Mouse (Mus musculus): Measurements from ENCODE around the gene Plk5. TPM values are rescaled to one million over a fixed set of nuclear protein-coding genes. Genes with fewer than 3 reads are reported as not detected.

Gene Plk5
- total and polyA plus RNA-seq, 3 experiments = not detected

DNA sequence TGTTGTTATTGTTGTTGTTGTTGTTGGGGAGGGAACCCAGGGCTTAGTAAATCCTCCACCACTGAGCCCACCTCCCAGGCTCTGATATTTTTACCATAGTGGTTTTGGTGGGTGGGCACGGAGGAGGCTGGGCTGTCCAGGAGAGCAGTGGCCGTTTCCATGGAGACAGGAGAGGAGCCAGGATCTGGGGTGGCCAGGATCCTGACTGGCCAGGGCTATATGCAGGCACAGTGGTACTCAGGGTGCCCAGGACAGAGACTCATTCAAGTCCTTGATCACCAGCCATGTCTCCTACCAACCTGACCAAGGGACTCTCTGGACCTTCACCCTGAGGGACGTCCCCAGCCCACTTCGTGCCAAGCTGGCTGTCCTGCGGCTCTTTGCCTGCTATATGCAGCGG, 7.5 kb downstream of the Plk5 start:
- Histone ChIP-seq H3K27ac (ENCODE audit: insufficient read depth, low read depth) (no peak overlapping the region), H3K27me3 (replicated peaks) (peaks cover 79% of the 10 kb centered on the region), H3K9me3 (replicated peaks; ENCODE audit: low read length) (peaks cover 22% of the 10 kb centered on the region), H3K9ac (ENCODE audit: insufficient read depth, low read depth) (no peak overlapping the region), H3K4me3 (replicated peaks in 1 of 3; ENCODE audit: low read depth in 2 of 3, low read length in 2 of 3, poor library complexity in 1 of 3) (no peak overlapping the region), H3K36me3 (replicated peaks in 1 of 2; ENCODE audit: control insufficient read depth in 1 of 2, insufficient read depth in 1 of 2, low read length in 1 of 2) (no peaks in the 10 kb centered on the region), H3K79me2 (replicated peaks; ENCODE audit: control insufficient read depth, extremely low read depth, insufficient read depth, poor library complexity, severe bottlenecking) (no peaks in the 10 kb centered on the region), H3K4me1 (ENCODE audit: control insufficient read depth in 1 of 2, insufficient read depth in 2 of 2) (no peaks in the 10 kb centered on the region), H3K4me2 (ENCODE audit: insufficient read depth, low read depth, poor library complexity, severe bottlenecking) (no peak overlapping the region)
- no peak for TF ChIP-seq UBTF (IDR thresholded peaks at IDR 0.05; ENCODE audit: low read depth, low read length)
- no peak for TF ChIP-seq JUND (conservative IDR thresholded peaks at IDR 0.05; ENCODE audit: low read depth, low read length)
- no peak for TF ChIP-seq NELFE (IDR thresholded peaks at IDR 0.05; ENCODE audit: low read depth, low read length)
- TF ChIP-seq CHD1 (IDR thresholded peaks at IDR 0.05; ENCODE audit: low read depth, low read length) = no peak
- TF ChIP-seq SIN3A (IDR thresholded peaks at IDR 0.05; ENCODE audit: low read length) = no peak
- no peak for TF ChIP-seq PAX5 (IDR thresholded peaks at IDR 0.05; ENCODE audit: low read length)
- no peak for TF ChIP-seq EP300 (IDR thresholded peaks at IDR 0.05; ENCODE audit: low read length)
- no peak for TF ChIP-seq TCF12 (IDR thresholded peaks at IDR 0.05; ENCODE audit: low read depth, low read length)
- TF ChIP-seq ZKSCAN1 (IDR thresholded peaks at IDR 0.05; ENCODE audit: borderline replicate concordance, low read depth, low read length) = no peak
- no peak for TF ChIP-seq USF1 (IDR thresholded peaks at IDR 0.05; ENCODE audit: low read depth, low read length)
- no peak for TF ChIP-seq CTCF (conservative IDR thresholded peaks at IDR 0.05 in 1 of 2, IDR thresholded peaks at IDR 0.05 in 1 of 2; ENCODE audit: low read depth in 2 of 2, low read length in 2 of 2)
- no peak for TF ChIP-seq ZMIZ1 (IDR thresholded peaks at IDR 0.05; ENCODE audit: low read depth, low read length)
- TF ChIP-seq MYC (IDR thresholded peaks at IDR 0.05; ENCODE audit: low read depth, low read length) = no peak
- no peak for TF ChIP-seq NRF1 (IDR thresholded peaks at IDR 0.05; ENCODE audit: low read depth, low read length)
- TF ChIP-seq SMC3 (IDR thresholded peaks at IDR 0.05; ENCODE audit: low read depth, low read length) = no peak
- TF ChIP-seq POLR2A (IDR thresholded peaks at IDR 0.05; ENCODE audit: low read depth, low read length) = no peak
- TF ChIP-seq RAD21 (IDR thresholded peaks at IDR 0.05; ENCODE audit: low read depth, low read length) = no peak
- no peak for TF ChIP-seq USF2 (conservative IDR thresholded peaks at IDR 0.05; ENCODE audit: low read depth, low read length)
- no peak for TF ChIP-seq KAT2A (IDR thresholded peaks at IDR 0.05; ENCODE audit: insufficient replicate concordance, low read length)
- DNase-seq (ENCODE audit: extremely low read depth) = no peak
- in situ Hi-C loops (cut with MboI; ENCODE audit: low pct_ligation_motif_present, low pct_unique_long_range_greater_than_20kb, low sequenced_read_pairs) (no loop called here), dilution Hi-C loops (cut with MboI; ENCODE audit: extremely low pct_ligation_motif_present, extremely low pct_unique_long_range_greater_than_20kb, low sequenced_read_pairs) (no loop called here)

DNA sequence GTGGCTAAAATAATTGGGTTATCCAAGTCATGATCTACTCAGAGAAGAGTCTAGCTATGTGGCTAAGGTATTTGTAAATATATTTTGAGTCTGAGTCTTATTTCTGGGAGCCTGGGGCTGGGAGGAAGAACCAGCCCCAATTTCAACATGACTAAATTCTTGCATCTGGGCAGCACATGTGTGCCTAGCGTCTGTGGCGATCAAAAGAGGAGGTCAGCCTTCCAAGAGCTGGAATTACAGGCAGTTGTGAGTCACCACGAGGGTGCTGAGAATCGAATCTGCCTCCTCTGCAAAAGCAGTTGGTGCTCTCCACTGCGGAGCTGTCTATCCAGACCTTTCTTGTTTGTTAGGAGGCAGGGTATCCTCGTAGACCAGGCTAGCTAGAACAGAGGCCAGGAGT, 9.5 kb downstream of the Plk5 start:
- Histone ChIP-seq H3K79me2 (replicated peaks; ENCODE audit: control insufficient read depth, extremely low read depth, insufficient read depth, poor library complexity, severe bottlenecking) (no peaks in the 10 kb centered on the region), H3K36me3 (replicated peaks in 1 of 2; ENCODE audit: control insufficient read depth in 1 of 2, insufficient read depth in 1 of 2, low read length in 1 of 2) (no peaks in the 10 kb centered on the region), H3K4me3 (replicated peaks in 1 of 3; ENCODE audit: low read depth in 2 of 3, low read length in 2 of 3, poor library complexity in 1 of 3) (no peak overlapping the region), H3K4me1 (ENCODE audit: control insufficient read depth in 1 of 2, insufficient read depth in 2 of 2) (no peaks in the 10 kb centered on the region), H3K4me2 (ENCODE audit: insufficient read depth, low read depth, poor library complexity, severe bottlenecking) (no peak overlapping the region), H3K9me3 (replicated peaks; ENCODE audit: low read length) (peaks cover 22% of the 10 kb centered on the region), H3K27me3 (replicated peaks) (peaks cover 67% of the 10 kb centered on the region), H3K9ac (ENCODE audit: insufficient read depth, low read depth) (no peak overlapping the region), H3K27ac (ENCODE audit: insufficient read depth, low read depth) (no peak overlapping the region)
- in situ Hi-C loops (cut with MboI; ENCODE audit: low pct_ligation_motif_present, low pct_unique_long_range_greater_than_20kb, low sequenced_read_pairs) (no loop called here), dilution Hi-C loops (cut with MboI; ENCODE audit: extremely low pct_ligation_motif_present, extremely low pct_unique_long_range_greater_than_20kb, low sequenced_read_pairs) (no loop called here)
- TF ChIP-seq ZMIZ1 (IDR thresholded peaks at IDR 0.05; ENCODE audit: low read depth, low read length) = no peak
- no peak for TF ChIP-seq RAD21 (IDR thresholded peaks at IDR 0.05; ENCODE audit: low read depth, low read length)
- TF ChIP-seq MAX (IDR thresholded peaks at IDR 0.05; ENCODE audit: low read length) = no peak
- TF ChIP-seq USF1 (IDR thresholded peaks at IDR 0.05; ENCODE audit: low read depth, low read length) = no peak
- TF ChIP-seq MYC (IDR thresholded peaks at IDR 0.05; ENCODE audit: low read depth, low read length) = no peak
- TF ChIP-seq TBP (conservative IDR thresholded peaks at IDR 0.05; ENCODE audit: low read depth, low read length) = no peak
- no peak for TF ChIP-seq MAFK (IDR thresholded peaks at IDR 0.05; ENCODE audit: insufficient replicate concordance, low read length)
- no peak for TF ChIP-seq RCOR1 (conservative IDR thresholded peaks at IDR 0.05; ENCODE audit: low read depth, low read length)
- no peak for TF ChIP-seq E2F4 (IDR thresholded peaks at IDR 0.05; ENCODE audit: insufficient replicate concordance, low read depth, low read length)
- no peak for TF ChIP-seq NELFE (IDR thresholded peaks at IDR 0.05; ENCODE audit: low read depth, low read length)
- no peak for TF ChIP-seq MXI1 (IDR thresholded peaks at IDR 0.05; ENCODE audit: low read depth, low read length)
- TF ChIP-seq BHLHE40 (IDR thresholded peaks at IDR 0.05; ENCODE audit: low read depth, low read length) = no peak
- no peak for TF ChIP-seq TCF12 (IDR thresholded peaks at IDR 0.05; ENCODE audit: low read depth, low read length)
- TF ChIP-seq SIN3A (IDR thresholded peaks at IDR 0.05; ENCODE audit: low read length) = no peak
- TF ChIP-seq GABPA (IDR thresholded peaks at IDR 0.05; ENCODE audit: insufficient replicate concordance, low read depth, low read length) = no peak
- no peak for TF ChIP-seq IRF4 (IDR thresholded peaks at IDR 0.05; ENCODE audit: low read depth, low read length)
- no peak for DNase-seq (ENCODE audit: extremely low read depth)

All from CH12.LX (cell line).